Comparison of ENCODE assay signal across 32 mouse cellular contexts in the genomic region with DNA sequence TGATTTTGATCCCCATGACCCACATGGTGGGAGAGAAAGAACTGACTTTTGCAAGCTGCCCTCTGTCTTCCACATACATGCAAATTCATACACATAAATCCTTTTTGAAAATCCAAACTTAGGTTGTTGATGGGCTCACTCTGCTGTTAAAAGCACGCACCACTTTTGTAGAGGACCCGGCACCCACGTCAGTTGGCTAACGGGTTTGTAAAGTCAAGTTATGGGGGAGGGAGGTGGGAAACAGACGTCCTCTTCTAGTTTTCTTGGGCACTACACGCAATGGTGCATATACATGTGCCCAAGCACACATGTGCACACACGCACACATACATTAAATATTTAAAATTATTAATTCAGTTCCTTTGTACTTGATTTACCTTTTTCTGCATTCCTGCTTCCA. TPM values are rescaled to one million over a fixed set of nuclear protein-coding genes. Genes with fewer than 3 reads are reported as not detected.
"Had no signal": no experiment of that assay in that cellular context is flagged by ENCODE, and none has a peak within 500 bp of the region (broad histone marks: within the 10 kb centered on the region; RNA-seq: fewer than 3 reads in every experiment).

No protein-coding gene starts in this region.

- H3K4me1 ChIP-seq: limb, embryonic 12.5 days had no signal

- ATAC-seq: hindbrain, postnatal 0 days; intestine, embryonic 16.5 days had no signal

- H3K9ac ChIP-seq: heart, embryonic 13.5 days; heart, embryonic 15.5 days; hindbrain, embryonic 13.5 days; hindbrain, embryonic 15.5 days; kidney, embryonic 15.5 days; limb, embryonic 12.5 days; liver, embryonic 13.5 days; liver, embryonic 15.5 days had no signal

- H3K27ac ChIP-seq: heart, embryonic 13.5 days; heart, embryonic 15.5 days; hindbrain, embryonic 13.5 days; hindbrain, embryonic 15.5 days; hindbrain, postnatal 0 days; kidney, embryonic 15.5 days; kidney, postnatal 0 days; left cerebral cortex, adult 2 months; limb, embryonic 10.5 days; limb, embryonic 12.5 days; liver, embryonic 13.5 days; liver, embryonic 15.5 days had no signal

- H3K4me3 ChIP-seq: heart, embryonic 13.5 days; heart, embryonic 15.5 days; hindbrain, embryonic 13.5 days; hindbrain, embryonic 15.5 days; kidney, embryonic 15.5 days; left cerebral cortex, adult 2 months; limb, embryonic 10.5 days; limb, embryonic 12.5 days; liver, embryonic 13.5 days; liver, embryonic 15.5 days had no signal

- DNase-seq: gastrocnemius, postnatal 14 days; gastrocnemius, postnatal 36 days; heart, adult 18-20 months; heart, postnatal 14 days; heart, postnatal 36 days; kidney, adult 11 months; kidney, adult 2 months; kidney, adult 9 months; kidney, postnatal 14 days; kidney, postnatal 36 days; liver; liver, embryonic 13.5 days had no signal

- H3K4me2 ChIP-seq: heart, embryonic 11.5 days; heart, embryonic 15.5 days; hindbrain, embryonic 13.5 days; limb, embryonic 12.5 days; liver, embryonic 11.5 days; liver, embryonic 13.5 days; liver, embryonic 15.5 days had no signal

- H3K27me3 ChIP-seq: heart, embryonic 13.5 days; heart, embryonic 15.5 days; hindbrain, embryonic 13.5 days; hindbrain, embryonic 15.5 days; kidney, embryonic 15.5 days; limb, embryonic 12.5 days; liver, embryonic 13.5 days; liver, embryonic 15.5 days had no signal

RNA-seq across cellular contexts. Expression of a gene that starts 57.8 kb away (rescaled TPM):
- polyA plus RNA-seq: gonadal fat pad, adult 2 months; heart, embryonic 11.5 days; heart, embryonic 13.5 days; heart, embryonic 15.5 days; heart, postnatal 0 days; hindbrain, embryonic 11.5 days; hindbrain, embryonic 13.5 days; hindbrain, embryonic 15.5 days; hindbrain, postnatal 0 days; intestine, embryonic 14.5 days; intestine, embryonic 16.5 days; kidney, adult 2 months; kidney, embryonic 15.5 days; kidney, postnatal 0 days; large intestine, adult 2 months; limb, embryonic 10.5 days; limb, embryonic 12.5 days; limb, embryonic 14.5 days; liver, embryonic 11.5 days; liver, embryonic 13.5 days; liver, embryonic 15.5 days had no signal
